Mouse (Mus musculus) lung, embryonic 14.5 days (tissue): ENCODE data around the gene Card11. TPM values are rescaled to one million over a fixed set of nuclear protein-coding genes. Genes with fewer than 3 reads are reported as not detected.

ENCODE experiments used
- ATAC-seq: fragments of 200-750 bp; cut with Nextera tagmentation; 2 replicates; pipeline ENCODE4 v1.8.0; 2017; ENCODE audit warnings: mild to moderate bottlenecking, moderate TSS enrichment, moderate library complexity; ENCODE audit not compliant: insufficient read depth
- DNase-seq: peaks from one replicate; pipeline ENCODE4 v3.0.0-alpha.2; 2015
- H3K27ac ChIP-seq: fragments of 300-500 bp; sonication (generic); 2 replicates; pipeline ENCODE4 v1.5.1; 2014; ENCODE audit warnings: low read depth, mild to moderate bottlenecking, moderate library complexity
- H3K27me3 ChIP-seq: fragments of 300-500 bp; sonication (generic); 2 replicates; pipeline ENCODE4 v1.6.1; 2014; ENCODE audit warnings: low read length, control low read depth; ENCODE audit not compliant: insufficient read depth
- H3K36me3 ChIP-seq: fragments of 300-500 bp; sonication (generic); 2 replicates; pipeline ENCODE4 v1.6.1; 2014; ENCODE audit warnings: control low read depth; ENCODE audit not compliant: insufficient read depth
- H3K4me1 ChIP-seq: fragments of 300-500 bp; sonication (generic); 2 replicates; pipeline ENCODE4 v1.6.1; 2014; ENCODE audit warnings: antibody characterized with exemption, control low read depth; ENCODE audit not compliant: insufficient read depth
- H3K4me2 ChIP-seq: fragments of 300-500 bp; sonication (generic); 2 replicates; pipeline ENCODE4 v1.6.1; 2014; ENCODE audit warnings: mild to moderate bottlenecking
- H3K4me3 ChIP-seq: fragments of 300-500 bp; sonication (generic); 2 replicates; pipeline ENCODE4 v1.5.1; 2014; ENCODE audit warnings: low read depth, low read length
- H3K9ac ChIP-seq: fragments of 300-500 bp; sonication (generic); 2 replicates; pipeline ENCODE4 v1.6.1; 2014
- H3K9me3 ChIP-seq: fragments of 300-500 bp; sonication (generic); 2 replicates; pipeline ENCODE4 v1.6.1; 2016; ENCODE audit warnings: low read depth, low read length, control low read depth
- CTCF ChIP-seq: IDR thresholded peaks from 2 replicates; pipeline ENCODE4 v1.5.1; 2016; ENCODE audit warnings: antibody characterized with exemption, low read depth
- WGBS: fragments of 180-500 bp; shearing (Covaris S2); extraction: QIAGEN DNeasy Blood & Tissue Kit; methylation state at CpG from one replicate; pipeline ENCODE4 v1.1.7; 2014; 5-methylcytosine and 5-hydroxymethylcytosine counted together
- polyA plus RNA-seq: library from polyadenylated mRNA; unstranded; fragments of >200 nt; fragmentation: Nextera tagmentation; extraction: Ambion mirVana; gene quantifications from 2 replicates; pipeline ENCODE4 v1.2.1, GENCODE M21; 2014

The Card11 gene
- polyA plus RNA-seq, 1 experiment from 2014 or later: 0.25 TPM

GRCm38 (mm10) chr5:140917807-140918206 lies 82.6 kb downstream of the Card11 start:
- ATAC-seq (no peak), DNase-seq (no peak)
- no peak for TF ChIP-seq CTCF
- Histone ChIP-seq H3K9me3 (peaks cover 6% of the 10 kb centered on the region), H3K4me3 (no peak overlapping the region), H3K4me1 (no peaks in the 10 kb centered on the region), H3K27me3 (no peaks in the 10 kb centered on the region), H3K9ac (no peak overlapping the region), H3K27ac (no peak overlapping the region), H3K36me3 (no peaks in the 10 kb centered on the region), H3K4me2 (no peak overlapping the region)
- 66% methylated on average over 1 of the region's 1 CpGs for WGBS

DNA sequence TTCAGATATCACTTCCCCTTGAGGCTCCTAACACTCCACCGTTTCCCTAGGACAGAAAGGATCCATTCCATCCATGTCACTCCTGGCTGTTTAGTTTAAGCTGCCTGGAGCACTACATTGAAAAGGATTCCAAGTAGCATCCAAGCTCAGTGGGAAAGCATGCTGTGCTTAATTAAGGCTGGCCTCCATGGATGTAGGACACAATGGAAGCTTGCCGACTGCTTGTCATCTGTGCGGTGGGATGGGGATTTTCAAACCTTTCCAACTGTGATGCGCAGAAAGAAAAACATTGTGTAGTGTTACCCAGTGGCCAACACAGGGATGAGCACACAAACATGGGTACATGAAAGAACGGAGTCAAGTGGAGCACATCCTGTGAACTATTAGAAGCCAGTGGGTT lies 89.5 kb downstream of the Card11 start:
- no peak for TF ChIP-seq CTCF
- DNase-seq (no peak), ATAC-seq (no peak)
- WGBS: 78% methylated on average over 5 of the region's 5 CpGs
- no peaks in the 10 kb centered on the region for H3K4me1 ChIP-seq
- no peak overlapping the region for H3K4me2 ChIP-seq
- no peak overlapping the region for H3K9ac ChIP-seq
- H3K36me3 ChIP-seq: no peaks in the 10 kb centered on the region
- H3K27me3 ChIP-seq: no peaks in the 10 kb centered on the region
- no peak overlapping the region for H3K27ac ChIP-seq
- no peak overlapping the region for H3K4me3 ChIP-seq
- H3K9me3 ChIP-seq: no peaks in the 10 kb centered on the region

DNA sequence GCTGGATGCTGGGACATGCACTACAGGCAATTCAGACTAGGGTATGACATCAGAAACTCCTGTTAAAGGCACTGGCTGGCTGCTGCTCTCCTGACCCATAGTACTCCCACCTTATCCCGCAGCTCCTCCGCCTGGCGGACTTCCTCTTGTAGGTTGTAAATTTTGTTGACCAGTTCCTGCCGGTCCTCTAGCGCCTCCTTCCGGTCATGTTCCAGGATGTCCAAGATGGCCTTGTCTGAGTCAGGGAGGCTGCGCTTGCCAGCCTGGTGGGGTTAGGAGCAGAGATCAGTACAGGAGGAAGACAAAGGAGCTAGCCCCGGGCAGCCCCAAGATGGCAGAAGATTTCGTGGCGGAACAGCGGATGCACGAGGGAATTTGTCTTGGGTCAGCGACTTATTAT lies 99.5 kb downstream of the Card11 start:
- TF ChIP-seq CTCF: peak; percentile 42
- Histone ChIP-seq H3K4me2 (no peak overlapping the region), H3K4me3 (no peak overlapping the region), H3K9ac (no peak overlapping the region), H3K4me1 (no peaks in the 10 kb centered on the region), H3K27ac (no peak overlapping the region), H3K9me3 (no peaks in the 10 kb centered on the region), H3K27me3 (no peaks in the 10 kb centered on the region), H3K36me3 (no peaks in the 10 kb centered on the region)
- WGBS: 75% methylated on average over 13 of the region's 13 CpGs
- DNase-seq (peak; percentile 26), ATAC-seq (no peak)

GRCm38 (mm10) chr5:140891080-140891479 lies 109.3 kb downstream of the Card11 start:
- H3K9ac ChIP-seq: no peak overlapping the region
- peak; percentile 46 for DNase-seq
- WGBS: 43% methylated on average over 10 of the region's 10 CpGs
- no peaks in the 10 kb centered on the region for H3K36me3 ChIP-seq
- ATAC-seq: no peak
- 0 out of 2 replicates have a peak, but pooled peaks cover 4% of the 10 kb centered on the region for H3K4me1 ChIP-seq
- H3K27ac ChIP-seq: no peak overlapping the region
- H3K4me2 ChIP-seq: no peak overlapping the region
- no peaks in the 10 kb centered on the region for H3K9me3 ChIP-seq
- H3K4me3 ChIP-seq: no peak overlapping the region
- no peaks in the 10 kb centered on the region for H3K27me3 ChIP-seq
- TF ChIP-seq CTCF: peak; percentile 52

GRCm38 (mm10) chr5:140890050-140890449 lies 110.3 kb downstream of the Card11 start:
- H3K27ac ChIP-seq: no peak overlapping the region
- TF ChIP-seq CTCF: no peak
- ATAC-seq (peak; percentile 89), DNase-seq (peak; percentile 82)
- H3K9me3 ChIP-seq: no peaks in the 10 kb centered on the region
- WGBS: 30% methylated on average over 14 of the region's 14 CpGs
- H3K27me3 ChIP-seq: no peaks in the 10 kb centered on the region
- 0 out of 2 replicates have a peak, but pooled peaks cover 4% of the 10 kb centered on the region for H3K4me1 ChIP-seq
- H3K9ac ChIP-seq: no peak overlapping the region
- no peak overlapping the region for H3K4me3 ChIP-seq
- H3K4me2 ChIP-seq: peak overlapping the region; percentile 7; the same call in 1 of the 2 replicates
- no peaks in the 10 kb centered on the region for H3K36me3 ChIP-seq

DNA sequence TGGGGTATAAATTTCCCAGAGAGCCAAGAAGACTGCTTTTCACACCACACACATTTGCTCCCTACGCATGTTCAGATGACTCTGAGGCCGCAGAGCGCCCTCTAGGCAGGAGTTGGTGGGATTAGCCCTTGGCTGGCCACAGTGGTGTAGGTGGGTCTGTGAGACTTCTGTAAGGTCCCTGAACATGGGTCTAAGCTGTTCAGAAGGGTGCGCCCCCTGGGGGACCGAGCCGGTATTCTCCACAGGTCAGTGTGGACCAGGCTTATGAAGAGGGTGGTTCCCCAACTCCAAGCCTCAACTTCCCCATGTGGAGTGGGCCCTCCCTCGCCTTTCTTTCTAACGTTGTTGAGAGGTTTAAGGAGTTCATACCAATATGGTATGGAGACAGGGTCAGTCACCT lies 110.8 kb downstream of the Card11 start:
- ATAC-seq (peak; percentile 22; the same call in 1 of the 2 replicates), DNase-seq (peak; percentile 69)
- Histone ChIP-seq H3K36me3 (no peaks in the 10 kb centered on the region), H3K4me2 (0 out of 2 replicates have a peak overlapping the region, but pooled peaks have one; percentile 7), H3K9ac (no peak overlapping the region), H3K9me3 (no peaks in the 10 kb centered on the region), H3K4me3 (no peak overlapping the region), H3K27me3 (no peaks in the 10 kb centered on the region), H3K27ac (no peak overlapping the region), H3K4me1 (0 out of 2 replicates have a peak, but pooled peaks cover 4% of the 10 kb centered on the region)
- WGBS: 44% methylated on average over 8 of the region's 8 CpGs
- TF ChIP-seq CTCF: peak; percentile 59

GRCm38 (mm10) chr5:140887871-140888270 lies 112.5 kb downstream of the Card11 start:
- ATAC-seq: no peak
- Histone ChIP-seq H3K4me3 (no peak overlapping the region), H3K4me1 (0 out of 2 replicates have a peak, but pooled peaks cover 4% of the 10 kb centered on the region), H3K27ac (no peak overlapping the region), H3K9ac (no peak overlapping the region), H3K27me3 (no peaks in the 10 kb centered on the region), H3K4me2 (no peak overlapping the region), H3K9me3 (no peaks in the 10 kb centered on the region), H3K36me3 (no peaks in the 10 kb centered on the region)
- DNase-seq: peak; percentile 77
- 35% methylated on average over 8 of the region's 8 CpGs for WGBS
- TF ChIP-seq CTCF: no peak

DNA sequence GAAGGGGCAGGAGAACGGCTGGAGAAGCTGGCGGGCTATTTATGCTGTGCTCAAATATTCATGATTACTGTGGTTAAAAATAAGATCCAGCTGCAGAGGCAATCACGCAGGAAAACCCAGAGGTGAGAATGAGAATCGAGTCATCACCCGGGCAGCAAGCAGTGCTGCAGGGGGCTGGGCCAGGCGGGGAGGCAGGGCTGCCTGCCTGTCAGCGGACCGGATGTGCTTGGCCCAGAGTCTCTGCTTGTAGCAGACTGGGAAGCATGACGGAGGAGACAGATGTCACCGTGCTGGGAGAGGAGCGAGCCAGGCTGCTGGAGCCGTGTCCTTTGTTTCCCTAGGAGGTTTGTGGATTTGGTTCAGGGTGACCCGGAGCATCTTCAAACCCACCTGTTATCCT lies 115.4 kb downstream of the Card11 start:
- H3K4me1 ChIP-seq: 0 out of 2 replicates have a peak, but pooled peaks cover under 1% of the 10 kb centered on the region
- H3K9ac ChIP-seq: no peak overlapping the region
- DNase-seq: peak; percentile 77
- no peak for TF ChIP-seq CTCF
- no peaks in the 10 kb centered on the region for H3K27me3 ChIP-seq
- no peak overlapping the region for H3K4me2 ChIP-seq
- 24% methylated on average over 13 of the region's 13 CpGs for WGBS
- no peak overlapping the region for H3K4me3 ChIP-seq
- H3K9me3 ChIP-seq: no peaks in the 10 kb centered on the region
- ATAC-seq: peak; percentile 83
- H3K36me3 ChIP-seq: no peaks in the 10 kb centered on the region
- H3K27ac ChIP-seq: no peak overlapping the region
